Mouse (Mus musculus) hindbrain, embryonic 14.5 days (tissue): ENCODE measurements around the gene Fgfr2. TPM values are rescaled to one million over a fixed set of nuclear protein-coding genes. Genes with fewer than 3 reads are reported as not detected.

Experiments
- ATAC-seq: fragments of 200-750 bp; cut with Nextera tagmentation; 2 replicates; pipeline ENCODE4 v1.8.0; 2017; ENCODE audit warnings: moderate number of reproducible peaks, mild to moderate bottlenecking, moderate TSS enrichment, moderate library complexity; ENCODE audit not compliant: low FRiP score
- DNase-seq: peaks from one replicate; pipeline ENCODE4 v3.0.0-alpha.2; 2015; ENCODE audit warnings: low spot score
- H3K27ac ChIP-seq: fragments of 300-500 bp; sonication (generic); 2 replicates; pipeline ENCODE4 v1.5.1; 2014; ENCODE audit warnings: mild to moderate bottlenecking, moderate library complexity
- H3K27me3 ChIP-seq: fragments of 300-500 bp; sonication (generic); 2 replicates; pipeline ENCODE4 v1.6.1; 2014; ENCODE audit warnings: mild to moderate bottlenecking, low read length, mixed read lengths; ENCODE audit not compliant: control insufficient read depth, insufficient read depth
- H3K36me3 ChIP-seq: fragments of 300-500 bp; sonication (generic); replicated peaks from 2 replicates; pipeline ENCODE4 v1.6.1; 2014; ENCODE audit not compliant: control insufficient read depth, insufficient read depth
- H3K4me1 ChIP-seq: fragments of 300-500 bp; sonication (generic); replicated peaks from 2 replicates; pipeline ENCODE4 v1.6.1; 2014; ENCODE audit warnings: antibody characterized with exemption, low read length, mixed read lengths; ENCODE audit not compliant: control insufficient read depth, insufficient read depth
- H3K4me2 ChIP-seq: fragments of 300-500 bp; sonication (generic); replicated peaks from 2 replicates; pipeline ENCODE4 v1.6.1; 2014; ENCODE audit warnings: mild to moderate bottlenecking, moderate library complexity
- H3K4me3 ChIP-seq: fragments of 300-500 bp; sonication (generic); replicated peaks from 2 replicates; pipeline ENCODE4 v1.5.1; 2014; ENCODE audit warnings: mild to moderate bottlenecking, low read length
- H3K9ac ChIP-seq: fragments of 300-500 bp; sonication (generic); 2 replicates; pipeline ENCODE4 v1.6.1; 2014
- H3K9me3 ChIP-seq: fragments of 300-500 bp; sonication (generic); 2 replicates; pipeline ENCODE4 v1.6.1; 2016; ENCODE audit warnings: low read length; ENCODE audit not compliant: control insufficient read depth
- WGBS: fragments of 180-500 bp; shearing (Covaris S2); extraction: QIAGEN DNeasy Blood & Tissue Kit; methylation state at CpG from one replicate; pipeline ENCODE4 v1.1.7; 2014; 5-methylcytosine and 5-hydroxymethylcytosine counted together
- polyA plus RNA-seq: library from polyadenylated mRNA; unstranded; fragments of >200 nt; fragmentation: Nextera tagmentation; extraction: Ambion mirVana; gene quantifications from 2 replicates; pipeline ENCODE4 v1.2.1, GENCODE M21; 2014

Gene Fgfr2
- polyA plus RNA-seq, 1 experiment from 2014 or later = 43.5 TPM

- H3K27me3 ChIP-seq = no peaks in the 10 kb centered on the region
- H3K9me3 ChIP-seq = no peaks in the 10 kb centered on the region
- 96% methylated on average over 2 of the region's 2 CpGs for WGBS
- no peak overlapping the region for H3K9ac ChIP-seq
- peaks cover 35% of the 10 kb centered on the region for H3K36me3 ChIP-seq
- no peak overlapping the region for H3K4me3 ChIP-seq
- no peak overlapping the region for H3K4me2 ChIP-seq
- ATAC-seq (no peak), DNase-seq (no peak)
- no peaks in the 10 kb centered on the region; the same call in 1 of the 2 replicates for H3K4me1 ChIP-seq
- no peak overlapping the region for H3K27ac ChIP-seq
Measured at GRCm38 (mm10) chr7:132977981-132978380, 145.2 kb downstream of the Fgfr2 start.

GRCm38 (mm10) chr7:132976079-132976478, 147.1 kb downstream of the Fgfr2 start:
- Histone ChIP-seq H3K9me3 (no peaks in the 10 kb centered on the region), H3K9ac (no peak overlapping the region), H3K27me3 (no peaks in the 10 kb centered on the region), H3K4me2 (no peak overlapping the region), H3K4me1 (no peaks in the 10 kb centered on the region; the same call in 1 of the 2 replicates), H3K36me3 (peaks cover 18% of the 10 kb centered on the region), H3K27ac (0 out of 2 replicates have a peak overlapping the region, but pooled peaks have one; percentile 14), H3K4me3 (no peak overlapping the region)
- 55% methylated on average over 2 of the region's 2 CpGs for WGBS
- no peak for ATAC-seq
- DNase-seq = no peak

- H3K27me3 ChIP-seq = no peaks in the 10 kb centered on the region
- DNase-seq (no peak), ATAC-seq (no peak)
- 92% methylated on average over 2 of the region's 2 CpGs for WGBS
- H3K27ac ChIP-seq = no peak overlapping the region
- no peaks in the 10 kb centered on the region; the same call in 1 of the 2 replicates for H3K4me1 ChIP-seq
- no peak overlapping the region for H3K9ac ChIP-seq
- no peaks in the 10 kb centered on the region for H3K9me3 ChIP-seq
- H3K4me2 ChIP-seq = no peak overlapping the region
- peaks cover 13% of the 10 kb centered on the region for H3K36me3 ChIP-seq
- no peak overlapping the region for H3K4me3 ChIP-seq
Measured at GRCm38 (mm10) chr7:132972079-132972478, 151.1 kb downstream of the Fgfr2 start.

- DNase-seq (no peak), ATAC-seq (no peak)
- Histone ChIP-seq H3K4me2 (no peak overlapping the region), H3K27ac (no peak overlapping the region), H3K36me3 (peaks cover 8% of the 10 kb centered on the region), H3K4me1 (no peaks in the 10 kb centered on the region), H3K9ac (no peak overlapping the region), H3K4me3 (no peak overlapping the region), H3K27me3 (no peaks in the 10 kb centered on the region), H3K9me3 (no peaks in the 10 kb centered on the region)
- WGBS = 82% methylated on average over 2 of the region's 2 CpGs
Measured at GRCm38 (mm10) chr7:132965707-132966106, 157.4 kb downstream of the Fgfr2 start.

- Histone ChIP-seq H3K27ac (no peak overlapping the region), H3K4me2 (no peak overlapping the region), H3K27me3 (no peaks in the 10 kb centered on the region), H3K4me3 (no peak overlapping the region), H3K36me3 (peaks cover 8% of the 10 kb centered on the region), H3K4me1 (no peaks in the 10 kb centered on the region), H3K9me3 (no peaks in the 10 kb centered on the region), H3K9ac (no peak overlapping the region)
- WGBS = 84% methylated on average over 3 of the region's 3 CpGs
- DNase-seq (no peak), ATAC-seq (no peak)
Measured at GRCm38 (mm10) chr7:132964395-132964794, 158.8 kb downstream of the Fgfr2 start.

GRCm38 (mm10) chr7:132950613-132951012, 172.5 kb downstream of the Fgfr2 start:
- no peak overlapping the region for H3K9ac ChIP-seq
- H3K4me1 ChIP-seq = no peaks in the 10 kb centered on the region
- H3K9me3 ChIP-seq = no peaks in the 10 kb centered on the region
- no peaks in the 10 kb centered on the region for H3K27me3 ChIP-seq
- ATAC-seq (no peak), DNase-seq (no peak)
- no peak overlapping the region for H3K4me2 ChIP-seq
- H3K36me3 ChIP-seq = no peaks in the 10 kb centered on the region
- WGBS = 92% methylated on average over 3 of the region's 3 CpGs
- H3K27ac ChIP-seq = no peak overlapping the region
- H3K4me3 ChIP-seq = no peak overlapping the region

GRCm38 (mm10) chr7:132949968-132950367, 173.2 kb downstream of the Fgfr2 start:
- H3K36me3 ChIP-seq = no peaks in the 10 kb centered on the region
- no peaks in the 10 kb centered on the region for H3K9me3 ChIP-seq
- ATAC-seq (no peak), DNase-seq (no peak)
- H3K4me1 ChIP-seq = no peaks in the 10 kb centered on the region
- H3K4me3 ChIP-seq = no peak overlapping the region
- 82% methylated on average over 4 of the region's 4 CpGs for WGBS
- H3K27ac ChIP-seq = no peak overlapping the region
- no peak overlapping the region for H3K9ac ChIP-seq
- H3K27me3 ChIP-seq = no peaks in the 10 kb centered on the region
- no peak overlapping the region for H3K4me2 ChIP-seq

GRCm38 (mm10) chr7:132940569-132940968, 182.6 kb downstream of the Fgfr2 start:
- H3K27ac ChIP-seq = no peak overlapping the region
- H3K4me1 ChIP-seq = no peaks in the 10 kb centered on the region
- H3K9me3 ChIP-seq = no peaks in the 10 kb centered on the region
- H3K9ac ChIP-seq = no peak overlapping the region
- no peak overlapping the region for H3K4me2 ChIP-seq
- 86% methylated on average over 2 of the region's 2 CpGs for WGBS
- H3K4me3 ChIP-seq = no peak overlapping the region
- H3K27me3 ChIP-seq = no peaks in the 10 kb centered on the region
- ATAC-seq (no peak), DNase-seq (no peak)
- H3K36me3 ChIP-seq = no peaks in the 10 kb centered on the region

GRCm38 (mm10) chr7:132939118-132939517, 184.0 kb downstream of the Fgfr2 start:
- 92% methylated on average over 2 of the region's 2 CpGs for WGBS
- Histone ChIP-seq H3K4me1 (no peaks in the 10 kb centered on the region), H3K27ac (no peak overlapping the region), H3K9ac (no peak overlapping the region), H3K4me3 (no peak overlapping the region), H3K4me2 (no peak overlapping the region), H3K36me3 (no peaks in the 10 kb centered on the region), H3K27me3 (no peaks in the 10 kb centered on the region), H3K9me3 (no peaks in the 10 kb centered on the region)
- ATAC-seq (no peak), DNase-seq (no peak)

- no peak for ATAC-seq
- no peak overlapping the region for H3K4me2 ChIP-seq
- H3K27ac ChIP-seq = no peak overlapping the region
- H3K9me3 ChIP-seq = no peaks in the 10 kb centered on the region
- no peak overlapping the region for H3K4me3 ChIP-seq
- H3K27me3 ChIP-seq = no peaks in the 10 kb centered on the region
- H3K9ac ChIP-seq = no peak overlapping the region
- H3K36me3 ChIP-seq = no peaks in the 10 kb centered on the region
- H3K4me1 ChIP-seq = peaks cover 23% of the 10 kb centered on the region
- DNase-seq = no peak
Measured at GRCm38 (mm10) chr7:132934743-132935142, 188.4 kb downstream of the Fgfr2 start.
